Mouse (Mus musculus): ENCODE measurements around the gene 2610301B20Rik. TPM values are rescaled to one million over a fixed set of nuclear protein-coding genes. Genes with fewer than 3 reads are reported as not detected.
"Not testable (repeated sequence)": the region's sequence is repeated elsewhere in the genome, so short reads cannot be mapped to it uniquely, and the experiment has no call there.

Gene 2610301B20Rik
- 43.3 and 45.1 TPM in 2 replicates for polyA plus RNA-seq (2016; fragmentation: Nextera tagmentation; extraction: Ambion mirVana)

DNA sequence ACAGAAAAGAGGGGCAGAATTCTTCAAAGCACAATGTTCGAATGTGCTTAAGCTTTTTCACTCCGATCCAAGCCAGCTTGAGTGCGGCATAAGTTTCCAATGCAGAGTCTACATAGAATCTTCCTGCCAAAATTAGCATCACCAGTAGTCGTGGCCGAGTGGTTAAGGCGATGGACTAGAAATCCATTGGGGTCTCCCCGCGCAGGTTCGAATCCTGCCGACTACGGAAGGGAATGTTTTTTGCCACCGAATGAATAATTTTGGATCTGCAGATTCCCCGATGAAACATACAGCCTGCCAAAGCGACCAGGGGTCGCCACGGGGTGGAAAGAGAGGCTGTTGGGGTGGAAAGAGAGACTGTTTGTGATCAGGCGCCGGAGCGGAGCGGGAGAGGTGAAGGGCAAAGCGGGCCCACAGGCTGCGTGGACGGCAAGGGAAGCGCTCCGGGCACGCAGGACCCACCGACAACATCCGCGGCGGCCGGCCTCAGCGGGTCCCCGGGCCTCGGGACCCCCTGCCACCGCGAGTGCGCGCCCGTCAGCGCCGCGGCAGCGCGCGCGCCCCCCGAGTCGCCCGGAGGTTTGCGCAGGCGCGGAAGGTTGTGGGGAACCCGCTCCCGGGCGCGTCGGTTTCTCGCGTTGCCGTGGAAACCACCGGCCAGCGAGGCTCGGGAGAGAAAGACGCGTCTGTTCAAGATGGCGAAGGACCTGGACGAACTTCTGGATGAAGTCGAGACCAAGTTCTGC, at the start of gene 2610301B20Rik:
Gene 2610301B20Rik, plus strand, starts transcription at position 579 of the 746 bp plus-strand sequence.
- Histone ChIP-seq H3K4me1 (peaks cover 9% of the 10 kb centered on the region), H3K9ac (peak within 1 kb of the TSS; percentile 90), H3K27ac (peak within 1 kb of the TSS; percentile 98), H3K4me3 (peak within 1 kb of the TSS; percentile 95), H3K4me2 (replicated peaks) (peak within 1 kb of the TSS; percentile 59), H3K36me3 (no peaks in the 10 kb centered on the region), H3K27me3 (no peaks in the 10 kb centered on the region), H3K9me3 (replicated peaks) (no peaks in the 10 kb centered on the region)
- ATAC-seq (ENCODE audit: low FRiP score): peak; percentile 94
- under 1% methylated on average over 50 of the region's 68 CpGs for WGBS

DNA sequence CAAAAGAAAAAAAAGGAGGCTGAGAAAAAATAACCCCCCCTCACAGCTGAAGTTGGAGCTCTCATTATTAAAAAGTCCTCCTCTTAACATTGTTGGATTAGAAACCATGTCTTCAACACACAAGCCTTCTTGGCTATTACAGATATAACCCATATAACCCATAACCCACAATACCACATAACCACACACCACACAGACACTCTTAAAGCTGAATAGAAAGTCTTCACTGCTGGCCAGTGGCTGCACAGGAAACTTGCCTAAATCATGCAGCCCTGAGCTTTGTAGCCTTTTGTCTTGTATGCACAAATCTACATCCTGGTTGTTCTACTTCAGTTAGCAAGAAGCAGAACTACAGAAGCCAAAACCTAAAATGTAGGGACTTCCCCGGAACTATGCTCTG, 41.0 kb upstream of the 2610301B20Rik start:
- H3K27ac ChIP-seq: no peak overlapping the region
- H3K36me3 ChIP-seq: no peaks in the 10 kb centered on the region
- H3K27me3 ChIP-seq: no peaks in the 10 kb centered on the region
- H3K9ac ChIP-seq: no peak overlapping the region
- H3K9me3 ChIP-seq (replicated peaks): no peaks in the 10 kb centered on the region
- H3K4me3 ChIP-seq: no peak overlapping the region
- WGBS: 93% methylated on average over 1 of the region's 1 CpGs
- no peaks in the 10 kb centered on the region for H3K4me1 ChIP-seq
- H3K4me2 ChIP-seq (replicated peaks): no peak overlapping the region
- ATAC-seq (ENCODE audit: low FRiP score): no peak

DNA sequence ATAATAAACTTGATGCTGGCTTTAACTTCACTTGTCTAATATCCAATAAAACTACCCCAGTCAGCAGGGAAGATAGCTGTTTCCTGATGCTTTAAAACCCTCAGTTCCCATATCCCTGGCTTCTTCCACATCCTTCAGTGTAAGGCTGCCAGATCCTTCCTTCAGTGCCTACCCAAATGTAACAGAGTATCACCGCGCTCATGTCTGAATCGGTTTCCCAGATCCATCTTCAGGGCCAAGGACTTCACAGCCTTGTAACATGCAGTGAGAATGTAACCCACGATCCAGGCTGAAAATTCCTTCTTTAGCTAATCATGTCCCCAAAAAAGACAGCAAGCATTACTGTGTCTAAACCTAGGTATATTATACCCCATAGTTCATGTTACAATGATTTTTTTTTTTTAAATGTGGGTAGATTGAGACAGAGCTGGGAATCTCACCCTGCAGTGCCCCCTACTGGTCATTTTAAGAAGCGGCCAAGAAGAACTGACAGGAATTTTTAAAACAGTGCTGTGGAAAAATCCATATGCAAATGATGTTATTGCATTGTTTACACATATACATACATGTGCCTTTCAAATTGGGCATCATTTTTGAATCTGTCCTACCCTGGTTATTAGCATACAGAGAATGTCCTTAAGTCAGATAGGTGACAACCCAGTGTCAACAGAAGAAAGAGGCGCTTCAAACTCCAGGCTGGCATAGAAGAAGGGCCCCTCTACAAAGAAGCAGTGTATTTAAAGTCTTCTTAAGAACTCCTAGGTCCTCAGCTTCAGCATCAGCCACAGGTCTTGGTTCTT, 38.8 kb upstream of the 2610301B20Rik start:
- H3K27me3 ChIP-seq: no peaks in the 10 kb centered on the region
- H3K4me2 ChIP-seq (replicated peaks): no peak overlapping the region
- H3K36me3 ChIP-seq: no peaks in the 10 kb centered on the region
- 76% methylated on average over 6 of the region's 6 CpGs for WGBS
- H3K9ac ChIP-seq: no peak overlapping the region
- H3K27ac ChIP-seq: no peak overlapping the region
- no peak overlapping the region for H3K4me3 ChIP-seq
- ATAC-seq (ENCODE audit: low FRiP score): no peak
- no peaks in the 10 kb centered on the region for H3K4me1 ChIP-seq
- no peaks in the 10 kb centered on the region for H3K9me3 ChIP-seq (replicated peaks)

DNA sequence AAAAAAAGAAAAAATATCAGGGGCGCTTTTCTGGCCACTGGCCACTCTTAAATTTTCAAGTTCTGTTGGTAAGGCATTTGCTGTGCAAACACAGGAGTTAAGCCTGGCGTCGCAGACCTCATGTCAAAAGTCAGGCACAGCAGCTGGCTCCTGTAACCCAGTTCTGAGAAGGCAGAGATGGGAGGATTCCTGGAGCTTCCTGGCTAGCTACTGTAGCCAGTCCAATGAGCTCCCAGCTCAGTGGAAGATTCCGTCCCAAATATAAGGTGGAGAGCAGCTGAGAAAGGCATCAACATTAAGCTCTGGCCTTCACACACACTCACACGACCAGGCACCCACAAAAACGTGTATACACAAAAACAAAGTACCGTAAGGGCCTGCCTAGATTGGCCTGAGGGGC, 28.4 kb upstream of the 2610301B20Rik start:
- Histone ChIP-seq H3K27me3 (no peaks in the 10 kb centered on the region), H3K4me2 (replicated peaks) (no peak overlapping the region), H3K4me3 (no peak overlapping the region), H3K9me3 (replicated peaks) (no peaks in the 10 kb centered on the region), H3K36me3 (no peaks in the 10 kb centered on the region), H3K4me1 (no peaks in the 10 kb centered on the region), H3K27ac (no peak overlapping the region), H3K9ac (no peak overlapping the region)
- WGBS: 88% methylated on average over 7 of the region's 7 CpGs
- ATAC-seq (ENCODE audit: low FRiP score): no peak

DNA sequence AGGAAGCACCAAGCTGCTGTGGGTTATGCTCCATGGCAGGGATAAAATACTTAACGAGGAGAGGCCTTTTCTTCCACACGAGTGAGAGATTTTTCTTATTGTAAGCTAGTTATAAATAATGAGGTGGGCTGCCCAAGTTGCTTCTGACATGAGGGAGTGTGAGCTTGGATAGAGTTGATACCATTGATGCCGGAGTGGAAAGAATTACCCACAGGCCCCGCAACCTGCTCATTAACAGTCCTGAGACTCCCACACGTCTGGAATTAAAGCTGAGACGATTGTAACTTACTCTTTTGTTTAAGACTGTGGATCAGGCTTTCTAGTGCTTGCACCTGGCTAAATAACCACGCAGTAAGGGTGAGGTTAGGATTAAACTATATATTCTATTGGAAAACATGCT, 24.5 kb upstream of the 2610301B20Rik start:
- ATAC-seq (ENCODE audit: low FRiP score): no peak
- Histone ChIP-seq H3K27me3 (no peaks in the 10 kb centered on the region), H3K4me1 (no peaks in the 10 kb centered on the region), H3K27ac (no peak overlapping the region), H3K36me3 (no peaks in the 10 kb centered on the region), H3K9ac (no peak overlapping the region), H3K9me3 (replicated peaks) (no peaks in the 10 kb centered on the region), H3K4me3 (no peak overlapping the region), H3K4me2 (replicated peaks) (no peak overlapping the region)
- WGBS: 76% methylated on average over 7 of the region's 7 CpGs

DNA sequence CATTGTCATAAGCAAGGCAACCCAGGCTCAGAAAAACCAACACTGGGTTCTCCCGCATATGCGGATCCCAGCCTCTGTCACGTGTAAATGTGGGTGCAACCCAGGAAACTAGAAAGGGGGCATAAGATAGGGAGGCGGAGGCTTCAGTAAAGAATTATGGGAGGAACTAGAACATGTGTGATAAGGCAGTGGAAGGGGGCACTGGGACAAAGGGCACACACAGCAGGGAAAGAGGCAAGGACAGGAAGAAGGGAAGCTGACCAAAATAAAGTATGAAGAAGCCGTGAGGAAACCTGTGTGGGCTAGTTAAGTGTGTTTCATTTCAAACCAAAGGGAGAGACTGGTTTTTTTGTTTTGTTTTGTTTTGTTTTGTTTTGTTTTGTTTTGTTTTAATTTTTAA, 23.3 kb upstream of the 2610301B20Rik start:
- Histone ChIP-seq H3K27me3 (no peaks in the 10 kb centered on the region), H3K27ac (no peak overlapping the region), H3K4me2 (replicated peaks) (no peak overlapping the region), H3K4me1 (no peaks in the 10 kb centered on the region), H3K9me3 (replicated peaks) (no peaks in the 10 kb centered on the region), H3K9ac (no peak overlapping the region), H3K4me3 (no peak overlapping the region), H3K36me3 (no peaks in the 10 kb centered on the region)
- 84% methylated on average over 5 of the region's 5 CpGs for WGBS
- no peak for ATAC-seq (ENCODE audit: low FRiP score)

DNA sequence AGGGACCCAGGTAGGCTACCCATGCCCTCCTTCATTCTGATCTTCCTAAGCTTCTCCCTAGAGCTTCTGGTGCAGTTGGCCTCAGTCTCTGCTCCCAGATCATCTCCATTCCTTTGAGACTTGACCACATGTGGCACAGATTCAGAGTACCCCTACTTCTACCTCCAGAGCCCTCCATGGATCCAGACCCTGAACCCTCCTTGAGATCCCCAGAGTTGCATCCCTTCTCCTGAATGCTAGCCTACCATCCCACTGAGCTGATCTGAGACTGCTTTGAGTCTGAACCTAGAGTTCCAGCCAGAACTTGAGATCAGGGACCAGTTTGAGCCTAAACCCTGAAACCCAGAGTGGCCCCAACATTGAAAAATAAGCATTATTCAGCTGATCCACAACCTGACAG, 15.1 kb upstream of the 2610301B20Rik start:
- no peak for ATAC-seq (ENCODE audit: low FRiP score)
- no peak overlapping the region for H3K9ac ChIP-seq
- H3K36me3 ChIP-seq: no peaks in the 10 kb centered on the region
- no peaks in the 10 kb centered on the region for H3K27me3 ChIP-seq
- H3K4me1 ChIP-seq: no peaks in the 10 kb centered on the region
- H3K4me3 ChIP-seq: no peak overlapping the region
- H3K4me2 ChIP-seq (replicated peaks): no peak overlapping the region
- H3K27ac ChIP-seq: no peak overlapping the region
- no peaks in the 10 kb centered on the region for H3K9me3 ChIP-seq (replicated peaks)

DNA sequence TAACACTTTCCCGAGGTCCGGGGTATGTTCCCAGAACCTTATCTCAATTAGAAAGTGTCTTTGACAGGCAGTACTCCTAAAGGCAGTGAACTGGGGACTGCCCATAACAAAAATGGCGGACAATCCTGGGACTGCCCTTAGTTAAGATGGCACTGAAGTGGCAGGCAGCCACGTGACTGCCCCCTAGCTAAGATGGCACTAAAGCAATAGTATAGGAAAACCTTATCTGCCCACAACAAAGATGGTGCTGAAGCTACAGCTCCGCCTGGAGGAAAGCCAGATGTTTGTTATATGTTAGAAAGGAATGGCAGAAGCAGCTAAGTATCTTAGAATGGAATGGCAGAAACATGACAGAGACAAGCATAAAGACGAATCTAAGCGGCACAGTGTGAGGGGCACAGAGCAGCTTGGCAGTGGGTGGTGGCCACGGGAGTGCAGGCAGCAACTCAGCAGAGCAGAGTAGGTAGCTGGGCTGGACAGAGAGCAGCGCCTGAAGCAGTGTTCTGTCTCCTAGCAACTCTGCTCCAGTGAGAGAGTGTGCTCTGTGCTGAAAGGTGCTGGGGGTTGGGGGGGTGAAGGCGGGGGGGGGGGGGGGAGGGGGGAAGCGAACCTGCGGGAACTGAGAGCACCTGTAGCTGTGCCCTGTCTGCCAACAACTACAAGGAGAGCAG, 14.3 kb upstream of the 2610301B20Rik start:
- WGBS: 51% methylated on average over 11 of the region's 12 CpGs
- Histone ChIP-seq H3K27me3 (no peaks in the 10 kb centered on the region), H3K4me3 (peak overlapping the region; percentile 16; the same call in 1 of the 2 replicates), H3K4me1 (no peaks in the 10 kb centered on the region), H3K36me3 (no peaks in the 10 kb centered on the region), H3K27ac (no peak overlapping the region), H3K9ac (no peak overlapping the region), H3K4me2 (replicated peaks) (peak overlapping the region; percentile 38), H3K9me3 (replicated peaks) (no peaks in the 10 kb centered on the region)
- peak; percentile 83 for ATAC-seq (ENCODE audit: low FRiP score)

DNA sequence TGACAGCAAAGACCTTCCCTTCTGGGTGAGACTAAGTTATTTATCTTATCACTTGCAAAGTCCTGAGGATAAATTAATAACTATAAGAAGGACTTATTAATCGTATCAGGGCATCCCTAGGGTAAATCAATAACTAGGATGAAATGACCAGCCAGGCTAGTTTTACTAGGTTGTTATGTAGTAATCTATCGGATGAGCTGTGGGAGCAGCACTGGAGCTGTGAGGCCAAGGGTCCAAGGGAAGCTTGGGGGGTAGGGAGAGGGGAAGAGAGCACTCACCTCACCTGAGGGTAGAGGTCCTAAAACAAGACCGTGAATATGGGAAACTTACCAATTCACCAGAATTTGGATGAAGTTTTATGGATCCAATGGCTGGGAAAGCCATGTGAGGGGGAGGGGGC, 13.5 kb upstream of the 2610301B20Rik start:
- no peak overlapping the region for H3K4me2 ChIP-seq (replicated peaks)
- 82% methylated on average over 3 of the region's 3 CpGs for WGBS
- H3K9me3 ChIP-seq (replicated peaks): no peaks in the 10 kb centered on the region
- no peak overlapping the region for H3K27ac ChIP-seq
- no peak overlapping the region for H3K9ac ChIP-seq
- H3K27me3 ChIP-seq: no peaks in the 10 kb centered on the region
- H3K36me3 ChIP-seq: no peaks in the 10 kb centered on the region
- H3K4me3 ChIP-seq: no peak overlapping the region
- no peaks in the 10 kb centered on the region for H3K4me1 ChIP-seq
- no peak for ATAC-seq (ENCODE audit: low FRiP score)

DNA sequence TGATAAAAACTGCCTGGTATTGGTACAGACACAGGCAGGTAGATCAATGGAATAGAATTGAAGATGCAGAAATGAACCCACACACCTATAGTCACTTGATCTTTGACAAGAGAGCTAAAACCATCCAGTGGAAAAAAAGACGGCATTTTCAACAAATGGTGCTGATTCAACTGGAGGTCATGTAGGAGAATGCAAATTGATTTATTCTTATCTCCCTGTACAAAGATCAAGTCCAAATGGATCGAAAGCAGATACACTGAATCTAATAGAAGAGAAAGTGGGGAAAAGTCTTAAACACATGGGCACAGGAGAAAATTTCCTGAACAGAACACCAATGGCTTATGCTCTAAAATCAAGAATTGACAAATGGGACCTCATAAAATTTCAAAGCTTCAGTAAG, 11.4 kb upstream of the 2610301B20Rik start:
- H3K9me3 ChIP-seq (replicated peaks); H3K4me2 ChIP-seq (replicated peaks); H3K4me1 ChIP-seq; H3K36me3 ChIP-seq; ATAC-seq (ENCODE audit: low FRiP score); H3K9ac ChIP-seq; H3K4me3 ChIP-seq; H3K27me3 ChIP-seq; H3K27ac ChIP-seq: not testable (repeated sequence)
- WGBS: 95% methylated on average over 2 of the region's 2 CpGs

DNA sequence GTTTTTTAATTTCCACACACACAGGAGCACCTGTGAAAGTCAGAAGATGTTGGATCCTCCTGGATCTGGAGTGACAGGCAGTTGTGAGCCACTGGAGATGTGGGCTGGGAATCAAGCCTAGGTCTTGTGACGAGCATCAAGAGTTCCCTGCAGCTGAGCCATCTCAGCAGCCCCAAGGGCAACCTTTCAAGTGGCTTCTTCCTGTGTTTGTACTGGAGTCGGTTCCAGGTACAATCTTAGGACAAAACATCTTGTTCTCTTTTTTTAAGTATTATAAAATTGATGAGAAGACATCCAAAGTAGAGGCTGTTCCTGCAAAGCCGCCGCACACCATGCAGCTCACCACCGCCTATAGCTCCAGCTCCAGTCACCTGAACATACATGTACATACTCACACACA, 2.1 kb upstream of the 2610301B20Rik start:
- ATAC-seq (ENCODE audit: low FRiP score): no peak
- 87% methylated on average over 5 of the region's 5 CpGs for whole genome bisulfite sequencing
- H3K4me2 ChIP-seq (replicated peaks): no peak overlapping the region
- no peak overlapping the region for H3K27ac ChIP-seq
- H3K36me3 ChIP-seq: no peaks in the 10 kb centered on the region
- no peaks in the 10 kb centered on the region for H3K27me3 ChIP-seq
- H3K9ac ChIP-seq: no peak overlapping the region
- H3K4me3 ChIP-seq: no peak overlapping the region
- peaks cover 9% of the 10 kb centered on the region for H3K4me1 ChIP-seq
- H3K9me3 ChIP-seq (replicated peaks): no peaks in the 10 kb centered on the region
